Mouse (Mus musculus) cerebellum, adult 11-12 months (tissue): ENCODE measurements around the gene Zfr2.

Experiments used
- DNase-seq: peaks from one replicate; pipeline ENCODE4 v3.0.0; 2022

Gene Zfr2

DNA sequence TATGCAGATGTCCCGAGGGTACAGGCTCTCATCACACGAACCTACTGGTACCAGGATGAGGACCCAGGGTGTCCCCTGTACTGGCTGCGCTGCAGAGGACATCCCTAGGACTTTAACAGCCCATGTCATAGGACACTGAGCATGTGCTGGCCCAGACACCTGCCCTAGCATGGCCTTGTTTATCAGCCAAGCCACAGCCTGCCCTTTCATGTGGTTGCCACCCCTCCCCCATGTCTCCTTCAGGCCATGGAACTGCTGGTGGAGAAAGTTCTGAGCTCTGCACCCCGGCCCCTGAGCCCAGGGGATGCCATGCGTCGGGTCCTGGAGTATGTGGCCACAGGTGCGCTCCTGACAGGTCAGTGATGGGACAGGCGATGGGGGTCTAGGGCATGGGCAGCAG lies 16.5 kb downstream of the Zfr2 start:
- no peak for DNase-seq

DNA sequence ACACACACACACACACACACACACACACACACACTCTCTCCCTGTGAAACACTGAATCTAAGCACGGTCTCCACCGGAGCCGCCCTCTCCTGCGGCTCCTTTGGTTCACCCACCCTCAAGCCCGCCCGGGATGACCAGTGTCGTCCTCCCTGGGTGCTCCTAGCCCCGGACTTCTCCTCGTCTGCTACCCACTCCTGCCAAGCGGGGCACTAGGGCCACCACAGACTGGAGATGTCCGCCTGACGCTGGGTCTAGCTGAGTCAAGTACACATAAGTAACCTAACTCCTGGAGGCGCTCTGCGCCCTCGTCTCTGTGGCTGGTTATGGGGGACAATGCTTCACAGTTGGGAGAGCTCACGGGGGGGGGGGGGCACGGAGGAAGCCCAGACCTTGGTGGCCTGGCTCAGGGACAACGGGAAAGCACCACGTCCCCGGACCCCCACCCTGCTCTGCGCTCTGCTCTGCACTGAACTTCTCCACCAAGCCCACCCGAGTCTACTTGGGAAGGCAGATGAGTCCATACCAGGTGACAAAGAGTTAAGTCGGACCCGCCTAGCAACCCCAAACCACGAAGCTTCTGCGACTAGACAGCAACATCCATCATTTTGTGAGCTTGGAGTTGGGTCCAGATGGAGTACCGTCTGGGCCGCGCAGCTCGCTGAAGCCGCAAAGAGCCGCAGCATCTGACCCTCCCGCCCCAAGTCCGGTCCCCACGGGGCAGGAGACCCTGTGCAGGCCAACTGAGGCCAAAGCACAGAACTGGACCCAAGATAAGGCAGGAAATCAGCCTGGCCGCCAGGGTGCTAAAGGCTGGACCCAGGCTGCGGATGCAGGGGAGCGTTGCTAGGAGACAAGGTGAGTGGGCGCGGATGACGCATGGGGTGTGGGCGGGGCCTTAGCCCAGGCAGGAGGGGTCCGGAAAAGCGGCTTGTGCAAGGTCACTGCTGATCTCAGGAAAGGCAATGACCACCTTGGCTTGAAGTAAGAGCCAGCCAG lies 19.8 kb downstream of the Zfr2 start, which contains the start of gene Matk:
Gene Matk, plus strand, starts transcription at position 512 of the 996 bp plus-strand sequence.
- no peak for DNase-seq

DNA sequence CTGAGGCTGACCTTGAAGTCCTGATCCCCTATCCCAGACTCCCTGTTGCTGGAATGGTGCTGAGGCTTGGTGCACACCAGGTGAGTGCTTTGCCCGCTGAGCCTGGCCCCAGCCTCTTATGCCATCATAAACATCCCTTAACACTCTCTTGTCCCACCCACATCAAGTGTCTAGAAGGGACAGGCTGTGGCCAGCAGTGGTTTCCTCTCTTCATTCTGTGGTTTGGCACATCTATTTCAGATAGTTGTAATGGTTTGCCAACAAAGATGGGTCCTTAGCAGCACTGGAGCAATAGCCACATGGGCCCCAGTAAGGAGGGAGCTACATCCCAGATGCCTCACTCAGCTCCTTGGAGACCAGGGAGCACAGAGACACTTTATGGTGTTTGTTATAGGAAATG lies 21.9 kb downstream of the Zfr2 start:
- no peak for DNase-seq

DNA sequence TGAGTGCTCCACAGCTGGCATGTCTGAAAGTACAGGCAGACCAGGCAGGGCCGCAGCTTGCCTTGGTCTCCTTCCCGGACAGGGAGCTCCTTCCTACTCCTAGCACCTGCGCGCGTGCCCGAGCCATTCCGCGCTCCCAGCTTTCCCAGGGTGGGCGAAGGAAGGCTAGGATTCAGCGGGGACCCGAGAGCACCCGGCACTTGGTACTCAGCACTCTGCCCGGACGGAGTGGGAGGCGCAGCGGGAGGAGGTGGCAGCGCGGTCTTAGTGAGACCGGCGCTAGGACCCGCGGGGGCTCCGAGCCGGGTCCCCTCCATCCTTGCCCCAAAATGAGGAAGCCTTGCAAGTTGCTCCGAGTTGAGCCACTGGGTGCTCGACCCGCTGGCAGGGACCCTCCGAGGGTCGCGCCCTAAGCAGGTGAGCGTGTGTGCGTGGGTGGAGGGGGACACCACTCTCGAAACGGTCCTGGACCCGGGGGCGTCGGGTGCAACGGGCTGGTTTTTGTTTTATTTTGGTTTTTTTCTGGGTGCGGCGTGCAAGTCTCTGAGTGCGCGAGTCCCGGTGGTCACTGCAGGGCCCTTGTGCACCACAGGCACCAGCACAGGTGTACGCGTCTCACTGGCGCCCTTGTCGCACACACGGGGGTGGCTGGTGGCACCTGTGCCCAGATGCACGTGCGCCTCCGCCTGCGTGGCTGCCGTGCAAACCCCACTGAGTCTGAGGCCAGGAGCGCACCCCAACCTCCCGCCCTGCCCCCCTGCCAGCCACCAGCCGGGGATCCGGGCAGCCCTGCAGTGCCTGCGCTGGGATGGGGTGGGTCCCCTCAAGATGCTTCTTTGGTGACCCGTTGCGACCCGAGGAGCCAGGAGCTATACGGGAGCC lies 24.4 kb downstream of the Zfr2 start:
- DNase-seq: no peak

- DNase-seq: no peak
Observed at GRCm38 (mm10) chr10:81259225-81259884, 26.4 kb downstream of the Zfr2 start.

- DNase-seq: no peak
Observed at GRCm38 (mm10) chr10:81261025-81261424, 28.1 kb downstream of the Zfr2 start.

GRCm38 (mm10) chr10:81265540-81265939 lies 32.6 kb downstream of the Zfr2 start:
- DNase-seq: no peak

GRCm38 (mm10) chr10:81266211-81267105 lies 33.5 kb downstream of the Zfr2 start, which contains the start of the genes Mrpl54 and Apba3:
TSS of gene Mrpl54 (minus strand) at chr10:81266934.
TSS of gene Apba3 (plus strand) at chr10:81266960.
- DNase-seq: peak; percentile 97

DNA sequence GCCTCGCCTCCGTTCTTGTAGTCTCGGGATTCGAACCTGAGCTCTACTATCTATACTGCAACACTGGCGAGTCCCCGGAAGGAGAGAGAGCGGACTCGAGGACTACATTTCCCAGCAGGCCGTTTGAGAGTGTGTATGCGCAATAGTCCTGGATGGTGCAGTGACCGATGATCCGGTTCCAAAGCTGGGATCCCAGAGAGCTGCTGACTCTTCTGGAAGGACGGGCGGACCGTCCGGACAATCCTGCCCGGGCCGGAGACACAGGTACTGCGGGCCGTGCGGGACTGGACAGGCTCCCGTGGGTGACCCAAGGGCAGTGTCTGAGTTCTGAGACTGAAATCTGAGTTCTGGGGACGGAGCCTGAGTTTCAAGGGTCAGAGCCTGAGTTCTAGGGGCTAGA lies 35.1 kb downstream of the Zfr2 start:
- DNase-seq: peak; percentile 89

DNA sequence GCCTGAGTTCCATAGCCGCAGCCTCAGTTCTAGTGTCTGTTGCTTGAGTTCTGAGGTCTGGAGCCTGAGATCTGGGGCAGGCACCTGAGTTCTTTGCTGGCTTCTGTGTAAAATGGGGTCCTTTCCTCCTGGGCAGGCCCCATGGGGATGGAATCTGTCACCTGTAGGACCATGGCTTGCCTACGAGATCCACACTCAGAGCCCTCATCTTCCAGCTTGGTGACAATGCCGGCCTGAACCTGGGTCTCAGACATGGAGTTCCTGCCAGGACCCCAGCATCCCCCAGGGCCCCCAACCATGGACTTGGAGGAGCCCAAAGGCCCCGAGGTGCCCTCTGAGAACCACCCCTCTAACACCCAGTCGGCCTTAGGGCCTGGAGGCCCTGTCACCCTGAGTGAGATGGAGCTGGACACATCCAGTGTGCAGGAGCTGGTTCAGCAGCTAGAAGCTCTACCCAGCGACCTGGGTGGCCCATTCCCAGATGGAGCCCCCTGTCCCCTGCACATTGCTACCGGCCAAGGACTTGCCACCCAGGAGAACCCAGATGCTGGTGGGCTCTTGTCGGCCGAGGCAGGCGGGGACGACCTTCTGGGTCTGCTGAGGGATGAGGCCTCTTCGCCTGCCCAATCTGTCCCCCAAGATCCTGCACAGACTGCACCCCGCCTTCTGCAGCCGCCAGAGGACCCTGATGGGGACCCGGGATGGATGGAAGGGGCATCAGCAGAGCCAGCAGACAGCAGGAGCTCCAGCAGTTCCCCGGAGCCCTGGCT lies 35.9 kb downstream of the Zfr2 start:
- peak; percentile 74 for DNase-seq

DNA sequence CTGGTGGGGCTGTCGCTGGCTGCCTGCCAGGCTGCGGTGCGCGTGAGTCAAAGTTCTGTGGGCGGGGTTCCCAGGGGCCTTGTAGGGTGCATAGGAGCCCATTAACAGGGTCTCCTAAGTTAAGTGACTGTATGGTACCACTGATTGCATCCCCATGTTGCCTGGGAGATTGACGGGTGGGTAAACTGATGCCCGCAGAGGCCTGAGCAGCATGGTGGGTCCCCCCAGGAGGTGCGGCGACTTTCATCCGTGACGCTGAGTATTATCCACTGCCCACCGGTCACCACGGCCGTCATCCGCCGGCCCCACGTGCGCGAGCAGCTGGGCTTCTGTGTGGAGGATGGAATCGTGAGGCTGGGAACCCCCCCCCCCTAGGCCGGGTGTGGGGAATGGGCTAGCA lies 39.4 kb downstream of the Zfr2 start:
- no peak for DNase-seq

DNA sequence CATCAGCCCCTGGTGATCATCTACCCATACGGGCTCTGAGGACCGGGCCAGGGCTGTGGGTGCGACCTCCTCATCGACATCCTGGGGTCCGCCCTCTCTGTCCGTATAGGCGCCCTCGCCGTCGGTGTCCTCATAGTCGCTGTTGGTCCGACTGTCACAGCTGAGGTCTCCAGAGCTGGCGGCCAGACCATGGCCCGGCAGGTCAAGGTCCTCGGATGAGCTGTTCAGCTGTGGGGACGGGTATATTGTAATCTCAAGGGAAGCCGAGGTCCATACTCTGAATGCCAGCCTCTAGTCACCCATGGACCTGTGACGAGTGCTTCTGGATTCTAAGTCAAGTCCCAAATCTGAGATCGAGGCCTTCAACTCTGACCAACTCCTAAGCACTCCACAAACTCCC lies 40.9 kb downstream of the Zfr2 start:
- no peak for DNase-seq

DNA sequence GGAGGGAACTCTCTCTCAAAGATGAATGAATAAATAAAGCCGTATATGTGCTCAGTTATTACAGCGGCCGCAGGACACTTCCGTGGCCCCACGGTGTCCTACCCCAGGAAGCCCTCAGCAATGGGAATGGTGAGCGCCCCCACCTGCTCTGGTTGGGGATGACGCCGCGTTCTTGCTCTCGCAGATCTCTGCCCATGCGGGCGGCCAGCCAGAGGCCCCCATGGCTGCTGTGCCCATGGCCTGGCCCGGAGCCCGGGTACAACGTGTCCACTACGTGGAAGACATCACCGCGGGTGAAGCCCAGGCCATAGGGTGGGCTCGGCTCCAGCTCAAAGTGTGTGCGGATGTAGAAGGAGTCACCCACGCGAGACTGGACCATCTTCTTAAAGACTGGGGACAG lies 44.7 kb downstream of the Zfr2 start:
- DNase-seq: peak; percentile 54

- DNase-seq: no peak
Observed at GRCm38 (mm10) chr10:81279496-81279895, 46.5 kb downstream of the Zfr2 start.

- no peak for DNase-seq
Observed at GRCm38 (mm10) chr10:81284189-81284588, 51.2 kb downstream of the Zfr2 start.

DNA sequence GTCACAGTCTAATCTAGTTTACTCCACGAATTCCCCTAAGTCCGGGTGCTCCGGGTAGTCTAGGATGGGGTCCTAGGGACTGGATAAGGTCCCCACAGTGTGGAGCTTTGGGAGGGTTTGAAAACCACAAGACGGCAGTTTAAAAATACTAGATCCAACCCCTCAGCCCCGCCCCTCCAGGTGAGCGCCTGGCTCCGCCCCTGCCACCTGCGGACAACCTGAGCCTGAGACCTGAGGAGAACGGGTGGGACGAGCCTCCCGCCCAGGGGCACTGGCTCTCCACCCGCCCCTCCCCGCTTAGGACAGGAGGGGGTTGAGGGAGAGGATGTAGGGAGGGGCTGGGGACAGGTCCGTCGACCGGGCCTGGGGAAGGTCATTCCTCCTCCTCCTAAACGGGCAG lies 51.8 kb downstream of the Zfr2 start:
- peak; percentile 55 for DNase-seq

- peak; percentile 76 for DNase-seq
Observed at GRCm38 (mm10) chr10:81285694-81286450, 52.9 kb downstream of the Zfr2 start.

DNA sequence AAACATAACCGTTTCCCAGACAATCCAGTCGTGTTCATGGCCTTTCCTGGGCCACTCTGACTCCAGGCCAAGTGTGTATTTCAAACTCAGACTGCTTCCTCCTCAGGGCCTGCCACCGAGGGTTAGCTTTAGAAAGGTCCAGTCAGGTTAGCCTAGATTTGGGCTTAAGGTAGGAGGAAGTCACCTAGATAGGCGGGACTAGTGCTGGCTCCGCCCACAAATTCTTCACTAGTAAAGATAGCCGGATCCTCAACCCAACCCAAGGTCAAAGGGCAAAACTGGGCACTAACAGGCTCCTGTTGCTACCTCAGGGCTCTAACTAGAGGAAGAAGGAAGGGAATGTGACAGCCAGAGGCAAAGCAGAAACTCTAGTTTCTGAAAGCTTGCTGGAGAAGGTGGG lies 53.6 kb downstream of the Zfr2 start:
- DNase-seq: no peak

DNA sequence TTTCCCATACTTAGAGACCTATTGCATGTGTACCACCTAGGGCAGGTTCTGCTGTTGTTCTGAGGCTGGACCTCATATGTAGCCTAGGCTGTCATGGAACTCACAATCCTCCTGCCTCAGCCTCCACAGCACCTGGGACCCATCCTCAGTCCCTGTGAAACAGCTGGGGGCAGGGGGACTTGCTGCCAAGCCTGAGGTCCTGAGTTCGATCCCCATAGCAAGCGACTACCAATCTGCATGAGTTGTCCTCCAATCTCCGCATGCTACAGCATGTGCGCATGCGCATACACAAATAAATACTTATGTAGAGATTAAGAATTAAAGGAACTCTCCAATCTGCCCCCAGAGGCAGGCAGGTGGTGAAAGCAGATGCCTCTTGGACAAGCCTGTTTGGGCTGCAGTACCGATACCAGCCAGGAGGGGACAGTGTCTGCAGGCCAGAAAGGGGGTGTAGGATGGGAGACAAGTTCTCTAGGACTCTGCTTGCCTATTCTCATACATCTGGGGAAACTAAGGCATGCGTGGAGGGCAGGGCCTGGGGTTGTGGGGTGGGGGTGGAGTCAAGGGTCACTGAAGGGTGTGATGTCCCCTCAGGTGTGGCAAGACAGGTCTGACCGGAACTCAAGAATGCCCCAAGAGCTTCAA lies 54.7 kb downstream of the Zfr2 start:
- peak; percentile 69 for DNase-seq

DNA sequence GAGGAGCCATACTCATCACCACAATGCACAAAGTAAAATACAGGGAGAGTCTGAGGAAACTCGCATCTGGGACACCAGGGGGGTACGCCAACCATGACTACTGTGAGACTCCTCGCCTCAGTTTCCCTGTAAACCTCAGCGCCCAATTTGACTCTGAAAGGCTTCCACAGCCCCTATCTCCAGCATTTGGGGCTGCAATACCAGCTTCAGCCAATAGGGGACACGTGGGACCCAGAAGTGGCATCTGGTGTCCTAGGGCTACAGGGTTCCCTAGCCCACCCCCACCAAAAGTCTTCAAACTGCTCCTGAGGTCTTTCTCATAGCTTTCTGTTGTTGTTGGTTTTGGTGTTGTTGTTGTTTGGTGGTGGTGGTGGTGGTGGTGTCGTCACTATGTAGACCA lies 55.6 kb downstream of the Zfr2 start:
- peak; percentile 57 for DNase-seq
